Mouse (Mus musculus): Measurements from ENCODE around the gene Ugt2a3. TPM values are rescaled to one million over a fixed set of nuclear protein-coding genes. Genes with fewer than 3 reads are reported as not detected.
"Not testable (repeated sequence)": the region's sequence is repeated elsewhere in the genome, so short reads cannot be mapped to it uniquely, and the experiment has no call there.

Gene Ugt2a3
- polyA plus RNA-seq, 1 experiment from 2014 or later: not detected

DNA sequence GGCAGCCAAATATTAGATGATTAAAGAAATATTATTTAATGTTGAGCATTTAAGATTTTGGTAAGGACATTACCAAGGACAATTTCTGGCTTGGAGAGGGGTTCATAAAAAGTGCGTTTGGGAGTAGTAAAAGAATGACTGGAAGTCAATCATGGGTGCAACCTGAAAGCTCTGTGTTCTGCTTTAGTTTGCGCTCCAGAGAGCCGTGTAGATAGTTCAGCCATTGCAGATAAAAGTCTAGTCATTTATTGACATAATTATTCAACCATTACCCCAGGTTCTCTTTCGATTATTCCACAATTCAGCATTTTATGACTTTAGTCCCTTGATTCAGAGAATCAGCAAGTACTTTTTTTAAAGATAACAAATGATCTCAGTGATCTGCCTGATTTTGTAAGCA, 50.8 kb downstream of the Ugt2a3 start:
- not testable (repeated sequence) for H3K4me3 ChIP-seq; H3K27ac ChIP-seq; H3K36me3 ChIP-seq (replicated peaks); H3K9me3 ChIP-seq; H3K27me3 ChIP-seq (ENCODE audit: poor library complexity, severe bottlenecking); DNase-seq (ENCODE audit: extremely low spot score, low spot score); H3K4me1 ChIP-seq
- 89% methylated on average over 4 of the region's 4 CpGs for WGBS

- not testable (repeated sequence) for DNase-seq (ENCODE audit: extremely low spot score, low spot score); H3K4me3 ChIP-seq; H3K27ac ChIP-seq; H3K36me3 ChIP-seq (replicated peaks); H3K27me3 ChIP-seq (ENCODE audit: poor library complexity, severe bottlenecking); H3K4me1 ChIP-seq
- peaks cover 12% of the 10 kb centered on the region; the same call in 1 of the 2 replicates for H3K9me3 ChIP-seq
- 88% methylated on average over 4 of the region's 4 CpGs for WGBS
Measured at GRCm38 (mm10) chr5:87275986-87276385, 61.0 kb downstream of the Ugt2a3 start.

- no peaks in the 10 kb centered on the region for H3K27me3 ChIP-seq (ENCODE audit: poor library complexity, severe bottlenecking)
- 88% methylated on average over 6 of the region's 6 CpGs for WGBS
- H3K9me3 ChIP-seq: peaks cover 9% of the 10 kb centered on the region; the same call in 1 of the 2 replicates
- no peak overlapping the region for H3K4me3 ChIP-seq
- DNase-seq (ENCODE audit: extremely low spot score, low spot score): no peak
- H3K36me3 ChIP-seq (replicated peaks): no peaks in the 10 kb centered on the region
- no peak overlapping the region for H3K27ac ChIP-seq
- H3K4me1 ChIP-seq: no peaks in the 10 kb centered on the region
Measured at GRCm38 (mm10) chr5:87275581-87275980, 61.4 kb downstream of the Ugt2a3 start.

Other genes starting within 250 kb of the Ugt2a3 start
- not detected in 2 replicates for gene Ugt2b36, start 244.6 kb downstream of the Ugt2a3 start, polyA plus RNA-seq (2016; fragmentation: Nextera tagmentation; extraction: Ambion mirVana)
- gene Ugt2b5, start 196.9 kb downstream of the Ugt2a3 start, polyA plus RNA-seq (2016; fragmentation: Nextera tagmentation; extraction: Ambion mirVana): not detected in 2 replicates
- not detected in 2 replicates for gene Ugt2b37, start 82.4 kb downstream of the Ugt2a3 start, polyA plus RNA-seq (2016; fragmentation: Nextera tagmentation; extraction: Ambion mirVana)
- gene Ugt2b38, start 87.0 kb upstream of the Ugt2a3 start, polyA plus RNA-seq (2016; fragmentation: Nextera tagmentation; extraction: Ambion mirVana): 0.07 TPM in 1 of 2 replicates, not detected in the other
- not detected in 2 replicates for gene Ugt2a2, start 145.1 kb upstream of the Ugt2a3 start, polyA plus RNA-seq (2016; fragmentation: Nextera tagmentation; extraction: Ambion mirVana)
- gene Gm43638, start 149.6 kb upstream of the Ugt2a3 start, polyA plus RNA-seq (2016; fragmentation: Nextera tagmentation; extraction: Ambion mirVana): not detected in 2 replicates
- not detected in 2 replicates for gene Ugt2a1, start 153.7 kb upstream of the Ugt2a3 start, polyA plus RNA-seq (2016; fragmentation: Nextera tagmentation; extraction: Ambion mirVana)
- gene Sult1b1, start 201.0 kb upstream of the Ugt2a3 start, polyA plus RNA-seq (2016; fragmentation: Nextera tagmentation; extraction: Ambion mirVana): not detected in 2 replicates
- gene Sult1d1, start 231.8 kb upstream of the Ugt2a3 start, polyA plus RNA-seq (2016; fragmentation: Nextera tagmentation; extraction: Ambion mirVana): not detected in 2 replicates